Mouse (Mus musculus) lung, adult 18-20 months (tissue): ENCODE data around the gene Gfap.

ENCODE experiments used
- DNase-seq, 2 experiments: peaks; one replicate each; pipeline ENCODE4 v3.0.0; 2022; ENCODE audit warnings: mixed read lengths in 2 of 2

Gene Gfap

DNA sequence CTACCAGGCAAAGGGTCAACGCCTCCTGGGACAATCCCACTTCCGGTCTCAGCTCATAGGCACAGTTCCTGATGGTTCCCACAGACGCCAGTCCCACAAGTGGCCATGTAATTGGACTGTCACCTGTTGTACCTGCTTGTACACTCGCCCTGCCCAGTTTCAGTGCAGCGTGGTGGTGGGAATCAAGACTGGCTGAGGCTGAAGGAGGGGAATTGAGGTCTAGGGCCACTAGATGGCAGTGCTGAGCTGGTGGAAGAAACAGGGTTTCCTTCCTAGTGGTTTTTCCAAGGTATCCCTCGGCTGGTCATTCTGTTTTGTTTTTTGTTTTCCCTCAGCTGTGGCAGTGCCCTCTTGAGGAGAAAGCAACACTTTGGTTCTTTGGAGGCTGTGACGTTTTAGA is at the start of gene Gfap:
TSS of gene Gfap (minus strand) at position 150 of the 400 bp plus-strand sequence.
- peak; percentile 69 to 70 for DNase-seq

DNA sequence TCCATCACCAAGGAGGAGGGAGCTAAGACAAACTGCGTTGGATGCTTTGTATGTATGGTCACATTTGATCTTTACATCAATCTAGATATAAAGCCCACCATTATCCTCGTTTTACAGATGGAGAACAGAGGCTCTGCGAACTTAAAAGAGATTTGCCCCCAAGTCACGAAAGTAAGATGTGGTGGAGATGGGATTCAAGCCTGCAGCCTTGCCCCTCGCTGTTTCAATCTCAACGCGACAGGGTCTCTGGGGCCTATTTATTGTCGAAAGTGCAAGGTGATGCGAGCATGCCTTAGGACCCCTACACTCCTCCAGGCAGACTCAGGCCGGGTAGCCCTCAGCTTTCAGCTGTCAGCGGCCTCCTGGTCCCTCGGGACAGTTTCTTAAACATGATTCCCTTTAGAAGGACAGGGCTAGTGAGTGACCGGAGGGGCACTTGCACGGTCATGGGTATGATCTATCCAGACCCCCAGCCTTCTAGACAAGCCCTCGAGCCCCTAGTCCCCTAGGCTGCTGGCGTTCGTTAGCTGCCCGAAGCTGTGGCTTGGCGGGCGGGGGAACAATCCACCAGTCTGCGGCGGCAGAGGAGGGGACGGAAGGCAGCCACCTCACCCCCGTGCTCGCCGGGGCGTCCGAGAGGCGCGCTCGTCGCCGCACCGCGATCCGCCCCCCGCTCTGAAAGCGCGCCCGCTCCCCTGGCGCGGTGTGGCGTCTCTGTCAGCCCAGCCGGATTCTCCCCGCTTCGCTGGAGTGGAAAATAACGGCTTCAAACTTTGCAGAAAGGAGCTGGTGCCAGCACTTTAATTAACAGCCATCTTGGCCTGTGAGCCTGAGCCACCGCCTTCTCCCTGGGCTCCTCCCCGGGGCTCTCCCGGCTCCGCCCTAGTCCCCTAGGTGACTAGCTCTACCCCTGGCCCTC is 47.6 kb upstream of the Gfap start:
- DNase-seq: peak in 1 of 2 experiments; percentile 45

DNA sequence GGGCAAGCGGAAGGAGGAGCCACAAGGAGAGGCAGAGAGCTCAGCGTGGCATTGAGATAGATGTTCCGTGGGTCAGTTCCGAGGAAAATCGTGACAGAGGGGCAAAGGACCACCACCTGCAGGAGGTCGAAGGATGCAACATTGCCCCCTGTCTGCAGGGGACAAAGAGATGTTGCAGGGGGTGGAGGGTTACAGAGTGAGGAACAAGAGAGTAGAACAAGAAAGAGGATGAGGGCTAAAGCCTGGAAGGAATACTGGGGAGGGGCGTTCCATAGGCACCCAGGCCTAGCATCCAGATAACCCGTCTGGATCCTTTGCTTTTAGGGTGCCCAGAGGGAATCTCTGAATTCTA is 46.3 kb upstream of the Gfap start:
- DNase-seq: no peak

DNA sequence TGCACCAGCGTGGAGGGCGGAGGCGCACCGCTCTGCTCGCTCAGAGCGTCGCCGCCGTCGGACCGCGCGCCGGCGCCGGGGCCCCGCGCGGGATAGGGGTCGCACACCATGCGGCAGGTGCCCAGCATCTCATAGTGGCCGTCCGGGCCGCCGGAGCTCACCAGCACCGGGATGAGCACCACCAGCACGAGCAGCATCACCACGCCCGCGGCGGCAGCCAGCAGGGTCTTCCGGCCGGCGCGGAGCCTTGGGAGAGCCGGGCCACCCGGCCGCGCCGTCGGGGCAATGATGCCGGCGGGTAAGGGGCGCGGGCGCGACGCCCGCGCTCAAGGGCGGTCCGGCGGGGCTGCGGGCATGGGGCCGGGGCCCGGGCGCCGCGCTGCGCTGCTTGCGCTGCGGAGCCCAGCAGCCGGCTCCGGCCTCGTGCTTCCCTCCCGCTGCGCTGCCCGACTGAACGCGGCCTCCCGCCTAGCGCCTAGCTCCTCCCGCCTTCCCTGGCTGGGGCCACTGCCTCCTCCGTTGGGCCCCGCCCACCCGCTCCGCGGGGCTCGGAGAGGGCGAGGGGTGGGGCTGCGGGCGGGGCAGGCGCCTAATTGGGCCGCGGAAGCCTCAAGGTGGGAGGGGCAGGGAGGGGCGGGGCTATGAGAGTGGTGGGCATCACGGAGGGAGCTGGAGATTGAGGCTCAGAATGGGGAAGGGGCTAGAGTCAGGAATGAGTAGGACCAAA is 45.7 kb upstream of the Gfap start, which contains the start of gene C1ql1:
TSS of gene C1ql1 (minus strand) at position 424 of the 727 bp plus-strand sequence.
- DNase-seq: peak; percentile 86 to 89

DNA sequence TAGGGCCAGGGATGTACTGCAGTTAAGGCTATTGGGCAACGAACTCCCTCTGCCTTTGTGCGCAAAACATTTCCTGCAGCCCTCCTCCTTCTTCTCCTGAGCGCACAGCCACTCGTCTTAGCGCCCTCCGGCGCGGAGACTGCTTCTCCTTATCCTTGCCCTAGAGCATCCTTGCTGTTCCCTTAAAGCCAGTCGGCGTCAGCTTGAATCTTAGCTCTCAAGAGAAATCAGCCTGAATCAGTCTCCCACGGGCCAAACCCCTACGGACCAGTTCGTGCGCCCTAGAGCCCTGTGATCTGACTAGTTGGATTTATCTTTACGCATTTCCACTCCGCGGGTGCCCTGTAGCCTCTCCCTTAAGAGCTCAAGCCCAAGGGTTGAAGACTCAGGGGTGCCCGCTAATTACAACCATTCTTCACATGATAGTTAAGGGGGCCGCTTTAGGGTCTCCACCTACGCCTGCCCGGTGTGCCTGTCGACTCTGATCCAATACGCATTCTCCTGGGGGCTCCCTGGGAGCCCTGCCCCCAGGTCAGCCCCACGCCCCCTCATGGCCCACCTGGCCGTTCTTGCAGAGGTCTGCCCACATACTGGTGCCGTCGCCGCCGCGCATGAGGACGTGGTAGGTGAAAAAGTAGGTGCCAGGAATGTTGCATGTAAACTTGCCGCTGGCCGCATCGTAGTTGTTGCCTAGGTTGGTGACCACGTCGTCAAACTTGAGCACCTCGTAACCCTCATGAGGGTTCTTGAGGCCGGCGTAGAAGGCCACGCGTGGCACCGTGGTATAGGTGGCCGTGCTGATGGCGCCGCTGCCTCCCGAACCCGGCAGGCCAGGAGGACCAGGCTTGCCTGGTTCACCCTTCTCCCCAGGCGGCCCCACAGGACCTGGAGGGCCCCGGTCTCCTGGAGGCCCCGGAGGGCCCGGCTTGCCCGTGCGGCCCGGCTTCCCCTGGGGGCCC is 44.9 kb upstream of the Gfap start:
- DNase-seq: no peak

DNA sequence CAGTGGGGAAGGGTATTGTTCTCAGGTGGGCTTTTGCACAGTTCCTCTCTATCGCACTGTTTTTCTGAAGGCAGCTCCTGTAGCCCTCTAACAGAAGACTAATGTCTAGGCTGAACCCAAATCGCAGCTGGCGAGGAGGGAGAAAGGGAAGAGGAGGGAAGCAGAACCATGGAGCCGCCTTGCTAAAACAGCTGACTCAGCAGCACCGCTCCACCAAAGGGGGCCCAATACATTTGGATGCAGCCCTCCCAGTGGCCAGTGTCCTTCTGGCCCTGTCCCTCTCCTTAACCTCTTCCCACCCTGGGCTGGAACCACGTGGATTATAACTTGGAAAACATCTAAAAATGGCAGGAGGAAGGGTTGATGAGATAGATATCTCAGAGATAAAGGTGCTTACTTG is 40.5 kb upstream of the Gfap start:
- no peak for DNase-seq

DNA sequence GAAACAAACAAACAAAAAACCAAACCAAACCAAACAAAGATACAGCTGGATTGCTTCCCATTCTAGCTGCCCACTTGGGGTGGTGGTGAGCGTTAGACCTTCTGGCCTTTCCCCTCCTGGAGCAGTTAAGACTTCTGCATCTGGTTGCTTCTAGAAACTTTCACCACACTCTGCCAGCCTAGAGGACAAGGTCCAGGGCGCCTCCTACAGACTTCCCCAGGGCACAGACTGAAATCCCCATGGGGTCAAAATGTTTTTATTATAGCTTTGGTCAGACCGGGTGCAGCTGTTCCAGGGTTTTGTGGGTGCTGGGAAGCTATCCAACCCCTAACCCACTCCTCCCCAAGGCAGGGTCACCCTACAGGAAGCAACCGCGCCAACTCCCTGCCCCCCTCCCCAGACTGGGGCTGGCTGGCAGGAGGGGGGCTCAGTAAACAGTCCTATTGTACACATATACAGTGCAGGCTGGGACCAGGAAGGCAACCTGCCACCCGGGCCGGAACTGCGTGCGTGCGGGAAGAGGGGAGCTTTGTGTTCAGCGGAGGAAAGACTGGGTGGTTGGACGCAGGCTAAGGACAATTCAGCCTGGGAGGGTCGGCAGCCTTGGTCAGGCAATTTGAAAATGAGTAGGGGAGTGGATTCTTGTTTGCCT is 38.4 kb upstream of the Gfap start:
- no peak for DNase-seq

DNA sequence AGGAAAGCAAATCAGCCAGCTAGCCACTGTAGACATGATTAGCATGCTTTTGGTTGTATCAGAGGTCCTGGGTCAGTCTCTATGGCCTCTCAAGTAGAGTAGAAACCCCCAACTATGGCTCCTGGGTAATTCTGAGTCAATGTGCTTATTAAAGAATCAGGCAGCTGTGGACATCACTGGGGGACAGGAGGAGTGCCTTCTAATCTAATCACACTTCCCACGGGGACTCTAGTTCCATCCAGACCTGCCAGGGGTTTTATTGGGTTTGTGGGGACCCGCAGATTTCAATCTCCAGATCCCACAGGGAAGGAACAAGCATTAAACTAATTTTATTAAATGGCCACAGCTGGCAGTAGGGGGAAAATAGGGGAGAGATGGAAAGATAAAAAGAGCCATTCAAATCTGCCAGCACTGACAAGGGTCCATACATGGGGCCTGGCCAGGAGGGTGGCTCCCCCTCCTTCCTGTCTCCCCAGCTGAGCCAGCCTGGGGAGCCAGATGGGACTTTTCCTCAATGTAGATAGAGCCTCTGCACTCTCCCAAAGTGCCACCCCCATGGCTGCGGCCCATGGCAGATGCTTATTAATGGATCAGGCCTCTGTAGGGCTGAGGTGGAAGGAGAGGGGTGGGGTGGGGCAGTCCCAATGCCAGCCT is 36.9 kb upstream of the Gfap start:
- DNase-seq: no peak

DNA sequence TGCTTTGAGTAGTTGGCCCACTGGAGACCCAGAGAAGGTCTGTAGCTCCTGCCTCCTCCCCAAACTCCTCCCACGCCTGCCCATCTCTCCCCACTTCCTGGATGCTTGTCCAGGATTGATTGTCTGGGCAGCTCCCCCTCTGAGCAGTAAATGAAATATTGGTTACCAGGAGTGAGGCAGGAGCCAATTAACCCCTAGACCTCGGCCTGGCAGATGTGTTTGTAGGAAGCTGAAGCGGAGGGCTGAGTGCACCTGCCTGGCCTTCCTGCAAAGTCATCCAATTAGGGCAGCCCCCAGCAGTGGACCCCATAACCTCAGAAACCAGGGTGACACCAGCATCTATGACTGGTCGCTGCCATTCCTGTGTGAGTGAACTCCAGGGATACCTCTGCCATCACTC is 35.6 kb upstream of the Gfap start:
- no peak for DNase-seq

DNA sequence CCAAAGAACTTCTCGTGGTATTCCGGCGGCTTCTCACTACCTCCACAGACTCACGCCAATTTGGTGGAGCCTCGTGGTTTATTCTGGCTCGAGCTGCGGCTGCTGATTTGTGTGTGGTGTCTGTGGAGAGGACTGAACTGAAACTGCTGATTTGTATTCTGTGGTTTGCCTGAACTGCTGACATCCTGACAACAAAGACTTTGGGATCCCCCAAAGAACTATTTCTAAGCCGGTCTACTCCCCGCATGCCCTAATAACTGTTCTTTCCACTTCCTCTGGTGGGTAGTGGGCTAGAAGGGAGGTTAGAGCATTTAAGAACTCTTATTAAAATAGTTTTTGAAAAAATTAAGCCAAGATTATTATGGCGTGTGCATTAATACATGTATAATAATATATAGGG is 30.0 kb upstream of the Gfap start:
- no peak for DNase-seq

DNA sequence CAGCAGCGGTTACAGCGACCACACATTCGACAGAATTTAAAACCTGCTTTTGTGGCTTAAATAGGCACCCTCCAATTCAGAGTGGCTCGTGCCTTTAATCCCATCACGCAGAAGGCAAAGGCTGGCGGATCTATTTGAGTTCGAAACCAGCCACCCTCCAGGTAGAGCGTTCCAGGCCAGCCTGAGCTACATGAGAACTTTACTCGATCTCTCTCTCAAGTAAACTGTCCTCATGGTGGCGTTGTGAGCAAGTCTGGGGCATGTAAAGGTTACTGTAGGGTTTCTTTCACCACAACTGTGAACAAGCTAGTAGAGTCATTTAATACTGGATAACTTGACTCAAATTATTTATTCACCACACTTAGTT is 24.6 kb upstream of the Gfap start:
- DNase-seq: peak in 1 of 2 experiments; percentile 21

DNA sequence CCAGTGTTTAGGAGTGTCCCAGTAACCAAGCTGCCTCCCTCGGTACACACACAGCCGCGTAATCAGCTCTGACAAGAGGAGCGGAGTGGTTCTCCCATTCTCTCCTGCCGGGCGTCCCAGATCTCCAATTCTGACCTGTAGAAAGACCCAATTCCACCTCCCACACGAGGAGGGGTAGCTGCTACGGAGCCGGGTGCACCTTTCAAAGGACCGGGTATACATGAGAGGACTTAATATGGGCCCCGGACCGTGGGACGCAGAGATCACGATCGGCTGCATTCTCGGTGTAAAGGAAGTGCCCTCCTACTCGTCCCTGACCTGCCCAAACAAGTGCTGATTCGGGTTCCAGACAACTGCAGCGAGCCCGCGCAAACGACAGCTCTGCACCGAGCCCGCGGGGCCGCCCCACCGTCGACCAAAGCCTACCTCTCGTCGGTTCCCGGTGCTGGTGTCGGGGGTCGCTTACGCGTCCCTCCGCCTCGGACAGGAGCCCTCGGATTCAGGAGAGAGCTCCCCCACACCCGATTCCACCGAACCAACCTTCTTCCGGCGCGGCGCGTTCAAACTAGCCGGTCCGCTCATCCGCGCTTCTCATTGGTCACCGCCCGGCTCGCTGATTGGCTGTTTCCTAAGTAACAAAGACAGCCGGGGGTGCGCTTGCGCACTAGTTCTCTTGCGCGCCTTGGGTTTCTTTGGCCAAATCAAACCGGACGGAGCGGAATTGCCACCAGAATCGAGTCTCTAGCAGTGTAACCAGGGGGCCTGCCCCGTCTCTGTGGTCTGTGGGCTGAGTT is 24.0 kb upstream of the Gfap start, which contains the start of gene Kif18b:
TSS of gene Kif18b (minus strand) at position 568 of the 794 bp plus-strand sequence.
- DNase-seq: peak; percentile 93 to 95

DNA sequence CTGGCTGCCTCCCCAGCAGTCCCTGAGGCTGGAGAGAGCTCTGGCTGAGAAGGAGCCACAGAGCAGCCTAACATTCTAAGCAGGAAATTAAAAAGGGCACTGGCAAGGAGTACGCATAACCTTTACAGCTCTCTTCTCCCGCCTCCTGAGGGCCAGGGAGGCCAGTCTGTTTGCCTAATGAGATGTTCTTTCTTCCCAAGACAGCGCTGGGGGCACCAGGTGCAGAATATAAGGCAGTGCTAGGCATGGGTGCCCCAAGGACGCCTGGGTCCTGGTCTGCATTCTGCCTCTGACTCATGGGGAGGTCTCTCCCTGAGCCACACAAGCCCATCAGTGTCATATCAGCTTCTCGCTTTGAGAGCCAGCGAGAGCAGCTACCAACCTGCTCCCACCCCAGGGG is 20.8 kb upstream of the Gfap start:
- no peak for DNase-seq

DNA sequence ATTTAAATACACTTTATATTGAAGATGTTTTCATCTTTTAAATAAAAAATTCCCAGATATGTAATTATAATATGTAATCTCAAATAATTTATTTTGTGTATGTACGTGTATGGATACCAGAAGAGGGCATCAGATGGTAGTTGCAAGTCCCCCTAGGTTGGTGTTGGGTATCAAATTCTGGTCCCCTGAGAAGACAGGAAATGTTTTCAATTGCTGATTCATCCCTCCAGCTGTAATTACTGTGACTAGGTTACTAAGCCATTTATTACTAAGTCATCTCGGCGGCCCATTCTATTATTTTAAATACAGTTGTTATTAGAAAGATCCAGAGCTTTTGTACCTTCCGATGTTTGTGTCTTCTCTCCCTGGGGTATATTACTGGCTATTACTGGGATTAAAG is 17.4 kb upstream of the Gfap start:
- DNase-seq: no peak

DNA sequence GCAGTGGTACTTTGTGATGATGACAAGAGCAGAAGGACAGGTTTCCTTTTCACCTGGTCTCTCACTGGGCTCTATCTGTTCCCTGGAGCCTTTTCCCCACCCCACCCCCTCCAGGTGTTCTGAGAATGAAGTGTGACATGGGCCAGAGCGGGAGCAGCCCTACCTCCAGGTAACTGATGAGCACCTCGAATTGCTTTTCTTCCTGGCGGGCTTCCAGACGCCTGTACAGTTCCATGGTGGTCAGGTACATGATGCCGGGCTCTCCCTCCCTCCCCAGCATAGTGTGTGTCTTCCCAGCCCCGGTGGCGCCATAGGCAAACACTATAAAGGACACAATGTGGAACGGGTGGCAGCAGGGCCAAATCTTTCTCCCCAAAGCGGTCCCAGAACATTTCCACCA is 14.7 kb upstream of the Gfap start:
- DNase-seq: no peak

DNA sequence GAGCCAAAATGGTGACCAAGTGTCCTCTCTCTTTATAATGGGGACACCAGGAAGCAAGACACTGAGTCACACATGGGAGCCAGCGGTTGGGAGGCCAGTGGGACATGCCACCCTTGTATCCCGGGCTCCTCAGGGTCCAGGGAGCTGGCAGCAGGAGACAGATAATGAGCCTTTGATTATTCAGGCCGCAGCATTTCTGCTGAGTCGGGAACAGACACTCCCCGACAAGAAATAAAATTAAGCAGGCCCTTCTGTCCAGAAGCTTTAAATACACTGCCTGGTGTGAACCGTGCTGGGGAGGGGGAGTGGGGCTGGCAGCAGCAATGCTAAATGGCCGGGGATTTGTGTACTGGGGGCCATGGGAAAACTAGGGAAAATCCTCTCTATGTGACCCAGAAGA is 10.7 kb upstream of the Gfap start:
- no peak for DNase-seq

DNA sequence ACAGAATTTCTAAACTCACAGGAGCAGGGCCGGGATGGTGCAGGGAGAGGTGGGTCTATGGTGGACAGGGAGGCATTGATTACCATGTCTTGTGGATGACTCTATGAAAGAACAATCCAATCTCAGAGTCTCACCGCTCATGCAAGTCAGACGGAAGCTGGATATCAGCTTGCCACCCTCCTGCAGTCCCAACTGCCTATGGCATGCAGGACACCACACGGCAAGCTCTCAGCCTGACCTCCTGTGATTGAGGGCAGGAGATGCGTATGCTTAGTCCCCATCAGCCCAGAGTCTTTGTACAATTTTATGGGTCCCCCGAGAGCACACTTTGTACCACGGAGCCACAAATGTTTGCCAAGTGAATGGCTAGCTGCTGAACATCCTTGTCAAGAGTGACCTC is 2.9 kb upstream of the Gfap start:
- no peak for DNase-seq

DNA sequence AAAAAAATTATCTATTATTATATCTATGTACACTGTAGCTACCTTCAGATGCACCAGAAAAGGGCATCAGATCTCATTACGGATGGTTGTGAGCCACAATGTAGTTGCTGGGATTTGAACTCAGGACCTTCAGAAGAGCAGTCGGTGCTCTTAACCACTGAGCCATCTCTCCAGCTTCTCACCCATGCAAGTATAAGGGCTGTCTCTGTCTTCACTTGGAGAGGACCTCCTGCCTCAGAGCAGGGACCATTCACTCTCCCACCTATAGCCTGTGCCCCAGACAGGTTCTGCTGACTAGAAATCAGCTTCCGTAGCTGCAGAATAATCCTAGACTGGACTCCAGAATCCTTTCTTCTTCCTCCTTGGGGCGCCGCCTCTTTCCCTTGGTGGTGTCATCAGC is 1.4 kb upstream of the Gfap start:
- DNase-seq: no peak

DNA sequence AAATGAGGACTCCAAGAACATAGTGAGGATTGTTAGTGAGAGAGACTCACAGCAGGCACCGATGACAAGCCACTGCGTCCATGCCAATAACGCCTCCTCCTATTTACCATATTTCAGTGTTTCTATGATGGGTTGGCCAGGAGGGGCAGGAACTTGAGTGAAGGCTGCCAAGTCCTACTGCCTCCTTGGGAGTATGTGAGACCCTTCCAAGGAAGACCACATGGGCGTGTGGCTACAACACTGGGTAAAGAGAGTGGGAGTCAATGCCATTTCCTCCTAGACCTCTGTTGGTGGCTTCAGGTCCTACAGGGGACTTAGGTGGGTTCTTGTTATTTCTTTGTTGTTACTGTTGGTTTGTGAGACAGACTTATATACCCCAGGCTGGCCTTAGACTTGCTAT is 487 bp upstream of the Gfap start:
- DNase-seq: no peak

DNA sequence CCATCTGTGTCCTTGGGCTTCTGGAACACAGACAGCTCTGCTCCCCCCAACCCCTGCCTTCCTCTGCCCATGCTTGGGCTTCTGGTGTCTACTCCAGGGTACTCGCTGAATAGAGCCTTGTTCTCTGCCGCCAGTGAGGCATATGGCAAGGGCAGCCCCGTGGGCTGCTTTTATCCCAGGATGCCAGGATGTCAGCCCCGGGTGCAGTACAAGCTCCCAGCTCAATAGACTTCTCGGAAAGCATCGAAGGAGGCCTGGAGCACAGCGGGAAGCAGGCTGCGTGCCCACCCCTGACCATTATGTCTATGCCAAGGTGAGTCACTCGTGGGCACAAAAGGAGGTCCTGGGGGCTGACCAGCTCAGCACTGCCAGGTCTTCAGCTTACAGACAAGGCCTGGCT is 2.3 kb downstream of the Gfap start:
- no peak for DNase-seq

DNA sequence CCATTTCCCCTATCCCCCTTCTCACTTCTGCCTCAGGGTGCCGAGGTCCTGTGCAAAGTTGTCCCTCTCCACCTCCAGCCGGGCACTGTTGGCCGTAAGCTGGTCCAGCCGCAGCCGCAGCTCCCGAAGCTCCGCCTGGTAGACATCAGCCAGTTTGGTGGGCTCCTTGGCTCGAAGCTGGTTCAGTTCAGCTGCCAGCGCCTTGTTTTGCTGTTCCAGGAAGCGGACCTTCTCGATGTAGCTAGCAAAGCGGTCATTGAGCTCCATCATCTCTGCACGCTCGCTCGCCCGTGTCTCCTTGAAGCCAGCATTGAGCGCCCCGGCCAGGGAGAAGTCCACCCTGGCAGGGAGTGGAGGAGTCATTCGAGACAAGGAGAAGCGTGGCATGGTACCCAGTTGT is 4.1 kb downstream of the Gfap start:
- DNase-seq: no peak
